Mouse (Mus musculus) cerebellum, adult 11 months (tissue): ENCODE data around the gene Emc9.

ENCODE experiments used
- DNase-seq: peaks from one replicate; pipeline ENCODE4 v3.0.0; 2022

Gene Emc9

DNA sequence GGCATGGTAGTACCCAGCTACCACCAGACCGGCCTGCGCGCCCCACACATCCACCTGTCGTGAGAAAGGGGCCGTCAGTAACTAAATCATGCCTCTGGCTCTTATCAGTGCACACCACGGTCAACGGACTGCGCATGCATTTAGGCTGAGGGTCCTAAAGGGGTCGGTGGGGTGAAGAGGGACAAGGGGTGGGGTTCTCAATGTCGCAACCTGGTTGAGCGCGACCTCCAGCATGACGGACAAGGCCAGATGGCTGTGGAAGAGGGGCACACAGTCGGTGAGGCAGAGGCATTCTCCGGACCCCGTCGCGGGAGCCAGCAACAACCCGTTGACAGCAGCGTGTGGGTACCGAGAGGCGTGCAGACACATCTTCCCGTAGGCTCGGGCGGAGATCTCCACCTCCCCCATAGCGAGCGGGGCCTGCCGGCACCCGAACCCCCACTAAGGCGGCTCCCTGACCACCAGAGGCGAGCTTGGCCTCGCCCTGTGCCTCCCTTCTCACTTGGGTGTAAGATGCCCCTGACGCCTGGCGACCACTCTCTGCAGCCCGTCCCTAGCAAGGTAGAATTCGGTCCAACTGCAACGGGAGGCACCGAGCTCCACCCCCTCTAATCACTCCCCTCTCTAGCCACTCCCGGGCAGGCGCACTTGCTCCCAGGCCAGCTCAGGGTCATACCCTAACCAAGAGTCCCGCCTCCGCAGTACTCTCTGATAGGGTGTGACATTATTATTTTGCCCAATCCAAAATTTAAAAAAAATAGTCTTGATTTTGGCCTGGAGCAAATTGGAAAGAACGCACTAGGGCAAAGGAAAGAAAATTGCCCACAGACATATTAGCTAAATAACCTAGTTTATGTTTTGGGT is at the start of gene Emc9:
TSS of gene Emc9 (minus strand) at position 601 of the 864 bp plus-strand sequence.
- DNase-seq, result peak; percentile 77

GRCm38 (mm10) chr14:55629312-55629711 is 44.2 kb upstream of the Emc9 start:
- no peak for DNase-seq

- DNase-seq, result no peak
Measured at GRCm38 (mm10) chr14:55628077-55628827, 43.1 kb upstream of the Emc9 start.

GRCm38 (mm10) chr14:55618486-55619195 is 33.5 kb upstream of the Emc9 start:
- peak; percentile 26 for DNase-seq

GRCm38 (mm10) chr14:55617822-55618221 is 32.7 kb upstream of the Emc9 start, which contains the start of gene Rec8:
Gene Rec8, plus strand, starts transcription at chr14:55618037.
- DNase-seq, result peak; percentile 63

GRCm38 (mm10) chr14:55616844-55617243 is 31.7 kb upstream of the Emc9 start:
- DNase-seq, result no peak

DNA sequence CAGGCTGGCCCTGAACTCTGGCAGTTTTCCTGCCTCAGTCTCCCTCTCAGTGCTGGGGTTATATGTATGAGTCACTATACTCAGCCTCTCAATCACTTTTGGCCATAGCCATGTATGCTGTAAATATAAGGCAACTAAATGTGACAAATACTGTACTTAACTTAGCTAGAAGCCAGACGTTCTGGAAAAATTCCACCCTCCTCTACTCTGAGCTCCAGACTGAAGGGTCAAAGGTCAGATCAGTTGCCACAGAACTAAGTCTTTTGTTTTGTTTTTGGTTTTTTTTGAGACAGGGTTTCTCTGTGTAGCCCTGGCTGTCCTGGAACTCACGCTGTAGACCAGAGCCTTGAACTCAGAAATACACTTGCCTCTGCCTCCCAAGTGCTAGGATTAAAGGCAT is 30.8 kb upstream of the Emc9 start:
- no peak for DNase-seq

- DNase-seq, result no peak
Measured at GRCm38 (mm10) chr14:55614565-55615178, 29.6 kb upstream of the Emc9 start.

GRCm38 (mm10) chr14:55613346-55613745 is 28.2 kb upstream of the Emc9 start:
- no peak for DNase-seq

DNA sequence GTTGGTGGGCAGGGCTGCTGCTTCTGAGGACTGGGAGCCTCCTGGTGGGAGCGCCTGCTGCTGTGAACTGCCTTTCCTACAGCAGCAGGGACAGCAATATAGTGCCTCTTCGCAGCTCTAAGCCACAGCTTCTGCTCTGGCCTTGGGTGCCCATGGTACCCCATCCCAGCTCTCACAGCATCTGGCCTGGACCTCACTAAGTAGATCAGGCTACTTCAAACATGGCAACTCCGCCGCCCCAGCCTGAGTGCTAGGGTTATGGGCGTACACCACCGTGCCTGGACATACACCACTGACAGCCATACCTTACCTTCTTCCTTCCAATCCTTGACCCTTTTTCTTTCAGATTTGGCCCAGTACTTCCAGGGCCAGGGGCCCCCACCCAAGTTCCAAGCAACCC is 23.2 kb upstream of the Emc9 start:
- no peak for DNase-seq

DNA sequence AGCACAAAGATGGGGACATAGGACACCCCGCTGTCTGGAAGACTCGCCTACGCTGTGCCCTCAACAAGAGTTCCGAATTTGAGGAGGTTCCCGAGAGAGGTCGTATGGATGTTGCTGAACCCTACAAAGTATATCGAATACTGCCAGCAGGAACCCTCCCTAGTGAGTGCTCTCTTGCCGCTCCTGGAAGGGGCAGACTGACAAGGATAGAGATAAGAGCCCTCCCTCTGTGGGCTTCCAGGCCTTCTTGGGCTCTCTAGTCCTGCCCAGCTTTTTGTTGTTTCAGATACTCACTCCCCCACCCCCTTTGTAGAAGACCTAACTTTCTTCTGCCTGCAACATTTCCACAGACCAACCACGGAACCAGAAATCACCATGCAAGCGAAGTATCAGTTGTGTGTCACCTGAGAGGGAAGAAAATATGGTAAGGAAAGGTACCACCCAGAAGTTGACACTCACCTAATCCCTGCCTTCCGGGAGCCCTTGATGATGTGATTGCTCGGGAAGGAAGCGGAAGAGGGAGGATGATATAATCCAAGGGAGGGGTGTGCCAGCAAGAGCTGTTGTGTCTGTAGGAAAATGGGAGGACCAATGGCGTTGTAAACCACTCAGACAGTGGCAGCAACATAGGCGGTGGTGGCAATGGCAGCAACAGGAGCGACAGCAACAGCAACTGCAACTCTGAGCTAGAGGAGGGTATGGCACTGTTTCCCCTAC is 20.8 kb upstream of the Emc9 start:
- DNase-seq, result no peak

- DNase-seq, result no peak
Measured at GRCm38 (mm10) chr14:55604823-55605222, 19.7 kb upstream of the Emc9 start.

GRCm38 (mm10) chr14:55603633-55604576 is 18.8 kb upstream of the Emc9 start:
- DNase-seq, result peak; percentile 79

GRCm38 (mm10) chr14:55603271-55603632 is 18.1 kb upstream of the Emc9 start, which contains the start of gene Irf9:
Gene Irf9, plus strand, starts transcription at chr14:55603571.
- DNase-seq, result no peak

DNA sequence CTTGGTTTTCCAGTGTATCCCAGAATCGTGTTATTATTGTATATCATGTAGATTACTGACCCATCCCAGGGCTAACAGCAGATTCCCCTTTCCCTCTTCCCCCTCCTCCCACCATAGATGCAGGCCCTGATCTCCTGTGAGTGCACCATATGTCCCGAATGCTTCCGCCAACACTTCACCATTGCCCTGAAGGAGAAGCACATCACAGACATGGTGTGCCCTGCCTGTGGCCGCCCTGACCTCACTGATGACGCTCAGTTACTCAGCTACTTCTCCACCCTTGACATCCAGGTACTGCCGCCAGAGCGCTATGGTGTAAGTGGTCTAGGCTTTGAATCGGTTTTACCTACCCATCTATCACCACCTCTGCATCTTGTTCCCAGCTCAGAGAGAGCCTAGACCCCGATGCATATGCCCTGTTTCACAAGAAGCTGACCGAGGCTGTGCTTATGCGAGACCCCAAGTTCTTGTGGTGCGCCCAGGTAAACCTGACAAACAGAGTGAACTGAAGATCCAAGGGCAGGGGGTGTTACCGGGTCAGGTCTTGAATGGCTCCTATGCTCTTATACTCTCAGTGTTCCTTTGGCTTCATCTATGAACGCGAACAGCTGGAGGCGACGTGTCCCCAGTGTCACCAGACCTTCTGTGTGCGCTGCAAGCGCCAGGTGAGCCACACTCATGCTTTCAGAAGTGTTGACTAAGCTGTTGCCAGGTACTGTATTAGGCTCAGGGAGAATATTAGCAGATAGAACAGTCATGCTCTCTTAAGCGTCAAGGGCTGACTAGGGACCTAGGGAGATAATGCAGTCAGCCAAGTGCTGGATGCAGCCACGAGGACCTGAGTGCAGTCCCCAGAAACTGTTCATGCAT is 13.7 kb upstream of the Emc9 start:
- DNase-seq, result no peak

DNA sequence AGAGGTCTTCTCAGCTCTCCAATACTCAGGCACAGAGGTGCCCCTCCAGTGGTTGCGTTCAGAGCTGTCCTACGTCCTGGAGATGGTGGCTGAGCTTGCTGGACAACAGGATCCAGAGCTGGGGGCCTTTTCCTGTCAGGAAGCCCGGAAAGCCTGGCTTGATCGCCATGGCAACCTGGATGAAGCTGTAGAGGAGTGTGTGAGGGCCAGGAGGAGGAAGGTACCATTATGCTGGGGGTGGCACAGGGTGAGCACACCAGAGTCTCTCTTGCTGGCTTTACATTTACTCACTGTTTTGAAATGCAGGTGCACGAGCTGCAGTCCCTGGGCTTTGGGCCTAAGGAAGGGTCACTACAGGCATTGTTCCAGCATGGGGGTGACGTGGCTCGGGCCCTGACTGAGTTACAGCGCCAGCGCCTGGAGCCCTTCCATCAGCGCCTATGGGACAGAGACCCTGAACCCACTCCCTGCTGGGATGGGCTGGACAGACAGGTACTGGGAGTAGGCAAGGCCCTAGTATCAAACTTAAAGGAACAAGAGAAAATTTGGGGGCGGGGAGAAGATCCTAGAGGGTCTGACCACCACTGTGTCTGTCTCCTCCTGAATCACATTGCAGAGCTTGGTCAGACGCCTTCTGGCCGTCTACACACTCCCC is 11.1 kb upstream of the Emc9 start:
- DNase-seq, result no peak

- peak; percentile 45 for DNase-seq
Measured at GRCm38 (mm10) chr14:55592226-55592625, 7.1 kb upstream of the Emc9 start.

DNA sequence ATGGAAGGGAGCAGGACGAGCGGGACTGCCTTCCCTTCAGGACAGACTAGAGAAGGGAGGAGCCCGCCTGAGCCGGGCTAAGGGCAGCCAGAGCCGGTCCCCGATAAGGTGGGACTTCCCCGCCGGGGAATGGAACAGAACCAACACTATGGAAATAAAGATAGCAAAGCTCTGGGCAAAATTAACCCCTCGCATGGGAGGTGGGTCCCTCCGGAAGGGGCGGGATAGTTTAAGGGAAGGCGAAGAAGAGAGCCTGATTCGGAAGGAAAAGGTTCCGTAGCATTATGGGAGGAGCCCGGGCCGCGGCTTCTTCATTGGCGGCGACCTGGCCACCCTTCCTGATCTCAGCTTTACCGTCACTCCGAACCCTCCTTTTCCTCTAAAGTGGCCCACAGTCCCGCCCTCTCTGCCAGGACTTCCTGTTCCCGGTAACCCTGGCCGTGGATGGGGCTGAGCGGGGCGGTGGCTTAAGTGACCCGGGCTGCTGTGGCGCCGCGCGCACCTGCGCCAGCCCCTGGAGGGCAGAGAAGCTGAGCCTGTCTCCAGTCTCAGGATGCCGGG is 6.3 kb upstream of the Emc9 start, which contains the start of gene Rnf31:
TSS of gene Rnf31 (plus strand) at position 378 of the 561 bp plus-strand sequence.
- DNase-seq, result peak; percentile 89
